Mouse (Mus musculus): Measurements from ENCODE around the gene Itgb4.

The Itgb4 gene

GRCm38 (mm10) chr11:115971016-115971415 lies 3.5 kb upstream of the Itgb4 start:
- DNase-seq = no peak

- no peak for DNase-seq
Observed at GRCm38 (mm10) chr11:115975083-115975420, 543 bp downstream of the Itgb4 start.

GRCm38 (mm10) chr11:115975544-115975943 lies 1.0 kb downstream of the Itgb4 start:
- DNase-seq = no peak

GRCm38 (mm10) chr11:115982472-115982871 lies 8.0 kb downstream of the Itgb4 start:
- DNase-seq = no peak

GRCm38 (mm10) chr11:115983291-115983690 lies 8.8 kb downstream of the Itgb4 start:
- no peak for DNase-seq

- DNase-seq = no peak
Observed at GRCm38 (mm10) chr11:115989686-115990085, 15.2 kb downstream of the Itgb4 start.

- no peak for DNase-seq
Observed at GRCm38 (mm10) chr11:115992098-115992497, 17.6 kb downstream of the Itgb4 start.

- no peak for DNase-seq
Observed at GRCm38 (mm10) chr11:115995256-115995655, 20.7 kb downstream of the Itgb4 start.

GRCm38 (mm10) chr11:115997047-115997446 lies 22.5 kb downstream of the Itgb4 start:
- DNase-seq = no peak

- DNase-seq = no peak
Observed at GRCm38 (mm10) chr11:115997662-115998061, 23.2 kb downstream of the Itgb4 start.

GRCm38 (mm10) chr11:115999027-115999426 lies 24.5 kb downstream of the Itgb4 start:
- no peak for DNase-seq

- DNase-seq = peak; percentile 53 to 84
Observed at GRCm38 (mm10) chr11:115999538-116000143, 25.1 kb downstream of the Itgb4 start.

GRCm38 (mm10) chr11:116000607-116001006 lies 26.1 kb downstream of the Itgb4 start:
- no peak for DNase-seq

GRCm38 (mm10) chr11:116001725-116002124 lies 27.2 kb downstream of the Itgb4 start:
- DNase-seq = no peak

- no peak for DNase-seq
Observed at GRCm38 (mm10) chr11:116002894-116003293, 28.4 kb downstream of the Itgb4 start.

GRCm38 (mm10) chr11:116004186-116004823 lies 29.8 kb downstream of the Itgb4 start:
- DNase-seq = no peak

GRCm38 (mm10) chr11:116004840-116005700 lies 30.6 kb downstream of the Itgb4 start:
- peak; percentile 66 to 77 for DNase-seq

GRCm38 (mm10) chr11:116005701-116006419 lies 31.4 kb downstream of the Itgb4 start:
- no peak for DNase-seq

- no peak for DNase-seq
Observed at GRCm38 (mm10) chr11:116007095-116007850, 32.8 kb downstream of the Itgb4 start.

GRCm38 (mm10) chr11:116008411-116008810 lies 33.9 kb downstream of the Itgb4 start:
- no peak for DNase-seq

- no peak for DNase-seq
Observed at GRCm38 (mm10) chr11:116008832-116009375, 34.4 kb downstream of the Itgb4 start.

GRCm38 (mm10) chr11:116009661-116010060 lies 35.2 kb downstream of the Itgb4 start:
- DNase-seq = no peak

Data from spleen, adult 18-20 months (tissue).